Mouse (Mus musculus): Measurements from ENCODE around the gene Krtap4-6. TPM values are rescaled to one million over a fixed set of nuclear protein-coding genes. Genes with fewer than 3 reads are reported as not detected.

Gene Krtap4-6
- polyA plus RNA-seq, 1 experiment from 2014 or later, result not detected

- DNase-seq (ENCODE audit: low spot score), result no peak
- Histone ChIP-seq H3K4me3 (ENCODE audit: low read depth, low read length) (no peak within 1 kb of the TSS), H3K9me3 (ENCODE audit: control insufficient read depth, low read length) (no peaks in the 10 kb centered on the region), H3K27ac (ENCODE audit: low read depth, low read length) (no peak within 1 kb of the TSS), H3K36me3 (ENCODE audit: control insufficient read depth, insufficient read depth, low read length) (no peaks in the 10 kb centered on the region), H3K4me2 (ENCODE audit: low read depth, low read length, severe bottlenecking) (no peak within 1 kb of the TSS), H3K27me3 (ENCODE audit: control insufficient read depth, insufficient read depth, low read length) (no peaks in the 10 kb centered on the region), H3K9ac (ENCODE audit: low read length) (no peak within 1 kb of the TSS), H3K4me1 (replicated peaks; ENCODE audit: control insufficient read depth, insufficient read depth, low read length) (no peaks in the 10 kb centered on the region)
- no peak for ATAC-seq (replicated peaks; ENCODE audit: low FRiP score)
- WGBS, result 89% methylated on average over 2 of the region's 2 CpGs
These were observed 45.4 kb downstream of the Krtap4-6 start, which contains the start of gene Gm11562 for GRCm38 (mm10) chr11:99620335-99620734. Gm11562 (minus strand) TSS chr11:99620435.

Other genes with a start within 250 kb of the Krtap4-6 start
- 0.09 TPM in 1 of 2 replicates, not detected in the other for gene Krt12, start 243.7 kb downstream of the Krtap4-6 start, polyA plus RNA-seq (2014; fragmentation: Nextera tagmentation; extraction: Ambion mirVana)
- 0.51 and 0.59 TPM in 2 replicates for gene Krt20, start 227.8 kb downstream of the Krtap4-6 start, polyA plus RNA-seq (2014; fragmentation: Nextera tagmentation; extraction: Ambion mirVana)
- gene Krt23, start 172.8 kb downstream of the Krtap4-6 start, polyA plus RNA-seq (2014; fragmentation: Nextera tagmentation; extraction: Ambion mirVana), result not detected in 2 replicates
- not detected in 2 replicates for gene Krt39, start 144.6 kb downstream of the Krtap4-6 start, polyA plus RNA-seq (2014; fragmentation: Nextera tagmentation; extraction: Ambion mirVana)
- not detected in 2 replicates for gene Krt40, start 122.8 kb downstream of the Krtap4-6 start, polyA plus RNA-seq (2014; fragmentation: Nextera tagmentation; extraction: Ambion mirVana)
- not detected in 2 replicates for gene Krtap3-3, start 115.1 kb downstream of the Krtap4-6 start, polyA plus RNA-seq (2014; fragmentation: Nextera tagmentation; extraction: Ambion mirVana)
- gene Krtap3-2, start 109.1 kb downstream of the Krtap4-6 start, polyA plus RNA-seq (2014; fragmentation: Nextera tagmentation; extraction: Ambion mirVana), result not detected in 2 replicates
- not detected in 2 replicates for gene Gm11939, start 106.5 kb downstream of the Krtap4-6 start, polyA plus RNA-seq (2014; fragmentation: Nextera tagmentation; extraction: Ambion mirVana)
- gene Krtap3-1, start 99.3 kb downstream of the Krtap4-6 start, polyA plus RNA-seq (2014; fragmentation: Nextera tagmentation; extraction: Ambion mirVana), result not detected in 2 replicates
- not detected in 2 replicates for gene Krtap1-5, start 84.9 kb downstream of the Krtap4-6 start, polyA plus RNA-seq (2014; fragmentation: Nextera tagmentation; extraction: Ambion mirVana)
- gene Krtap1-4, start 82.3 kb downstream of the Krtap4-6 start, polyA plus RNA-seq (2014; fragmentation: Nextera tagmentation; extraction: Ambion mirVana), result not detected in 2 replicates
- not detected in 2 replicates for gene Krtap1-3, start 74.6 kb downstream of the Krtap4-6 start, polyA plus RNA-seq (2014; fragmentation: Nextera tagmentation; extraction: Ambion mirVana)
- not detected in 2 replicates for gene Krtap9-3, start 67.9 kb downstream of the Krtap4-6 start, polyA plus RNA-seq (2014; fragmentation: Nextera tagmentation; extraction: Ambion mirVana)
- gene Gm11938, start 62.7 kb downstream of the Krtap4-6 start, polyA plus RNA-seq (2014; fragmentation: Nextera tagmentation; extraction: Ambion mirVana), result not detected in 2 replicates
- gene Gm11937, start 55.8 kb downstream of the Krtap4-6 start, polyA plus RNA-seq (2014; fragmentation: Nextera tagmentation; extraction: Ambion mirVana), result not detected in 2 replicates
- not detected in 2 replicates for gene Krtap2-4, start 51.1 kb downstream of the Krtap4-6 start, polyA plus RNA-seq (2014; fragmentation: Nextera tagmentation; extraction: Ambion mirVana)
- gene Gm11562, start 45.5 kb downstream of the Krtap4-6 start, polyA plus RNA-seq (2014; fragmentation: Nextera tagmentation; extraction: Ambion mirVana), result not detected in 2 replicates
- not detected in 2 replicates for gene Krtap4-1, start 37.7 kb downstream of the Krtap4-6 start, polyA plus RNA-seq (2014; fragmentation: Nextera tagmentation; extraction: Ambion mirVana)
- gene Krtap4-2, start 30.9 kb downstream of the Krtap4-6 start, polyA plus RNA-seq (2014; fragmentation: Nextera tagmentation; extraction: Ambion mirVana), result not detected in 2 replicates
- not detected in 2 replicates for gene Krtap4-7, start 21.9 kb downstream of the Krtap4-6 start, polyA plus RNA-seq (2014; fragmentation: Nextera tagmentation; extraction: Ambion mirVana)
- not detected in 2 replicates for gene Gm11555, start 15.7 kb downstream of the Krtap4-6 start, polyA plus RNA-seq (2014; fragmentation: Nextera tagmentation; extraction: Ambion mirVana)
- gene Gm11563, start 7.0 kb downstream of the Krtap4-6 start, polyA plus RNA-seq (2014; fragmentation: Nextera tagmentation; extraction: Ambion mirVana), result not detected in 2 replicates
- gene Gm14190, start 24.8 kb upstream of the Krtap4-6 start, polyA plus RNA-seq (2014; fragmentation: Nextera tagmentation; extraction: Ambion mirVana), result not detected in 2 replicates
- gene Gm14180, start 68.3 kb upstream of the Krtap4-6 start, polyA plus RNA-seq (2014; fragmentation: Nextera tagmentation; extraction: Ambion mirVana), result not detected in 2 replicates
- not detected in 2 replicates for gene Gm11595, start 107.0 kb upstream of the Krtap4-6 start, polyA plus RNA-seq (2014; fragmentation: Nextera tagmentation; extraction: Ambion mirVana)
- not detected in 2 replicates for gene Krtap4-8, start 114.7 kb upstream of the Krtap4-6 start, polyA plus RNA-seq (2014; fragmentation: Nextera tagmentation; extraction: Ambion mirVana)
- not detected in 2 replicates for gene Krtap4-9, start 119.2 kb upstream of the Krtap4-6 start, polyA plus RNA-seq (2014; fragmentation: Nextera tagmentation; extraction: Ambion mirVana)
- gene Gm11596, start 127.5 kb upstream of the Krtap4-6 start, polyA plus RNA-seq (2014; fragmentation: Nextera tagmentation; extraction: Ambion mirVana), result not detected in 2 replicates
- gene Gm11569, start 133.0 kb upstream of the Krtap4-6 start, polyA plus RNA-seq (2014; fragmentation: Nextera tagmentation; extraction: Ambion mirVana), result not detected in 2 replicates
- gene Gm11554, start 138.5 kb upstream of the Krtap4-6 start, polyA plus RNA-seq (2014; fragmentation: Nextera tagmentation; extraction: Ambion mirVana), result not detected in 2 replicates
- gene Krtap4-13, start 143.9 kb upstream of the Krtap4-6 start, polyA plus RNA-seq (2014; fragmentation: Nextera tagmentation; extraction: Ambion mirVana), result not detected in 2 replicates
- gene Gm11564, start 149.7 kb upstream of the Krtap4-6 start, polyA plus RNA-seq (2014; fragmentation: Nextera tagmentation; extraction: Ambion mirVana), result not detected in 2 replicates
- not detected in 2 replicates for gene 2300003K06Rik, start 172.1 kb upstream of the Krtap4-6 start, polyA plus RNA-seq (2014; fragmentation: Nextera tagmentation; extraction: Ambion mirVana)
- gene Krtap4-16, start 185.6 kb upstream of the Krtap4-6 start, polyA plus RNA-seq (2014; fragmentation: Nextera tagmentation; extraction: Ambion mirVana), result not detected in 2 replicates
- gene Gm11568, start 192.0 kb upstream of the Krtap4-6 start, polyA plus RNA-seq (2014; fragmentation: Nextera tagmentation; extraction: Ambion mirVana), result not detected in 2 replicates
- gene Gm11559, start 198.5 kb upstream of the Krtap4-6 start, polyA plus RNA-seq (2014; fragmentation: Nextera tagmentation; extraction: Ambion mirVana), result not detected in 2 replicates
- not detected in 2 replicates for gene Krtap9-1, start 207.4 kb upstream of the Krtap4-6 start, polyA plus RNA-seq (2014; fragmentation: Nextera tagmentation; extraction: Ambion mirVana)
- gene Gm11567, start 213.2 kb upstream of the Krtap4-6 start, polyA plus RNA-seq (2014; fragmentation: Nextera tagmentation; extraction: Ambion mirVana), result not detected in 2 replicates
- not detected in 2 replicates for gene Krtap31-1, start 242.0 kb upstream of the Krtap4-6 start, polyA plus RNA-seq (2014; fragmentation: Nextera tagmentation; extraction: Ambion mirVana)
- not detected in 2 replicates for gene Gm11565, start 248.8 kb upstream of the Krtap4-6 start, polyA plus RNA-seq (2014; fragmentation: Nextera tagmentation; extraction: Ambion mirVana)

Measured in forebrain, embryonic 11.5 days (tissue).